Mouse (Mus musculus) neutrophil, adult 5-6 weeks (primary cell): ENCODE data around the gene Slc25a11. TPM values are rescaled to one million over a fixed set of nuclear protein-coding genes. Genes with fewer than 3 reads are reported as not detected.

ENCODE experiments used
- ATAC-seq: fragments of 151-379, 151-347 bp; 2 replicates; pipeline ENCODE4 v1.8.0; 2017; ENCODE audit warnings: mild to moderate bottlenecking, moderate TSS enrichment; ENCODE audit not compliant: insufficient number of reproducible peaks, poor library complexity, low FRiP score, severe bottlenecking; ENCODE audit errors: extremely low read depth
- total RNA-seq: library from RNA; stranded (forward); fragments of 200-1000 nt; gene quantifications from 2 replicates; pipeline ENCODE4 v1.2.3, GENCODE M21; 2017

The Slc25a11 gene
- total RNA-seq, 1 experiment from 2014 or later: 75.8 TPM

- ATAC-seq: peak; percentile 80
Measured at GRCm38 (mm10) chr11:70668771-70669505, 21.7 kb upstream of the Slc25a11 start, which contains the start of gene Spag7. Gene Spag7 (minus strand): TSS chr11:70669416.

GRCm38 (mm10) chr11:70668335-70668770 is 21.1 kb upstream of the Slc25a11 start:
- ATAC-seq: no peak

- no peak for ATAC-seq
Measured at GRCm38 (mm10) chr11:70667271-70668150, 20.2 kb upstream of the Slc25a11 start.

- no peak for ATAC-seq
Measured at GRCm38 (mm10) chr11:70666687-70667086, 19.4 kb upstream of the Slc25a11 start.

- no peak for ATAC-seq
Measured at GRCm38 (mm10) chr11:70664741-70665140, 17.5 kb upstream of the Slc25a11 start.

- no peak for ATAC-seq
Measured at GRCm38 (mm10) chr11:70663957-70664356, 16.7 kb upstream of the Slc25a11 start.

GRCm38 (mm10) chr11:70663101-70663500 is 15.8 kb upstream of the Slc25a11 start:
- ATAC-seq: no peak

- no peak for ATAC-seq
Measured at GRCm38 (mm10) chr11:70660571-70660970, 13.3 kb upstream of the Slc25a11 start.

GRCm38 (mm10) chr11:70658942-70659341 is 11.7 kb upstream of the Slc25a11 start:
- no peak for ATAC-seq

- ATAC-seq: no peak
Measured at GRCm38 (mm10) chr11:70658521-70658920, 11.2 kb upstream of the Slc25a11 start.

GRCm38 (mm10) chr11:70657991-70658390 is 10.7 kb upstream of the Slc25a11 start:
- no peak for ATAC-seq

- ATAC-seq: no peak
Measured at GRCm38 (mm10) chr11:70657573-70657972, 10.3 kb upstream of the Slc25a11 start.

GRCm38 (mm10) chr11:70656964-70657363 is 9.7 kb upstream of the Slc25a11 start, which contains the start of gene Eno3:
Gene Eno3 (plus strand): TSS chr11:70657202.
- ATAC-seq: no peak

- no peak for ATAC-seq
Measured at GRCm38 (mm10) chr11:70656456-70656927, 9.2 kb upstream of the Slc25a11 start.

GRCm38 (mm10) chr11:70655571-70656455 is 8.5 kb upstream of the Slc25a11 start:
- no peak for ATAC-seq

- no peak for ATAC-seq
Measured at GRCm38 (mm10) chr11:70654923-70655570, 7.8 kb upstream of the Slc25a11 start.

GRCm38 (mm10) chr11:70654198-70654922 is 7.1 kb upstream of the Slc25a11 start, which contains the start of gene Pfn1:
Gene Pfn1 (minus strand): TSS chr11:70654644.
- ATAC-seq: peak; percentile 55
